Comparison of ENCODE assay signal across 11 mouse cellular contexts in the genomic region with DNA sequence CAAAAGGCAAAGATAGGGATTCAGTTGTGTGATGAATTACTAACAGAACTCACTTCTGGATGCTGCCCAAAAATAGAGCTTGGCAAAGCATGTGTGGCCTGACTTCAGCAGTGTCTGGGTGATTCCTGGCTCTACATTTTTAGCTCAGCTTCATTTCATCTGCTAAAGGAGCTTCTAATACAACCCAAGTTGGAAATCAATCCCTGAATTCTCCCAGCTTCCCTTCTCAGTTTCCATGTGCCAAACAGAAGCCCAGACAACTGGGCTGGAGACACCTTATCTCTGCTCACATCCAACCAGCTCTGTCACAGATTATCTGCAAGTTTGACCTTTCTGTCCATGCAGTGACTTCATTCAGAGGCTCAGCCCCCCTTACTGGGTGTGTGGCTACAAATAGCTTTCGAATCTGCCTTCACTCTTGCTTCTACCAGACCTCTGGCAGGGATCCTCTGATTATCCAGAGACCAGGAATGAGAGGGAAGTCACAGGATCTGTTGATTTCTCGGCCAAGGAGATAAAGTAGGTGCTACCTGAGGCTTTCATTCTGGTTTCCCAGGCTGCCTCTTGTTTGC. TPM values are rescaled to one million over a fixed set of nuclear protein-coding genes. Genes with fewer than 3 reads are reported as not detected.
DNase-seq lines count a peak whose midpoint lies in the region; ATAC-seq and TF ChIP-seq lines count a peak whose summit lies in the region.
"Had no signal": no experiment of that assay in that cellular context is flagged by ENCODE, and none has a peak within 500 bp of the region (broad histone marks: within the 10 kb centered on the region; RNA-seq: fewer than 3 reads in every experiment).

No protein-coding gene starts in this region.

- no peak for TF ChIP-seq POLR2A in myocyte (IDR thresholded peaks at IDR 0.05; ENCODE audit: insufficient read length, low read depth)

- H3K27me3 ChIP-seq in forebrain, embryonic 14.5 days (replicated peaks; ENCODE audit: control insufficient read depth, insufficient read depth, low read length), result no peaks in the 10 kb centered on the region
- H3K27me3 ChIP-seq in forebrain, embryonic 10.5 days (ENCODE audit: poor library complexity, severe bottlenecking), result no peaks in the 10 kb centered on the region
- no peaks in the 10 kb centered on the region for H3K27me3 ChIP-seq in myocyte (ENCODE audit: control insufficient read depth, insufficient read depth, insufficient read length)
- H3K27me3 ChIP-seq in intestine, postnatal 0 days (replicated peaks; ENCODE audit: control insufficient read depth, insufficient read depth, low read length), result no peaks in the 10 kb centered on the region
- H3K27me3 ChIP-seq: CH12.LX; liver, embryonic 15.5 days had no signal

- WGBS in forebrain, embryonic 14.5 days, result 52% methylated on average over 2 of the region's 2 CpGs
- 68% methylated on average over 2 of the region's 2 CpGs for WGBS in forebrain, embryonic 10.5 days
- 21% methylated on average over 2 of the region's 2 CpGs for WGBS in intestine, postnatal 0 days

- intact Hi-C loops in heart, postnatal 10 days (cut with DNase I), result loop anchor here (2.0 to 5.0 kb wide), 3 partner anchors 29 to 80 kb away; partner anchors contain the start of gene Ppp1r14c

- no peak overlapping the region for H3K4me2 ChIP-seq in forebrain, embryonic 14.5 days (ENCODE audit: low read length)
- H3K4me2 ChIP-seq in myocyte (ENCODE audit: low read depth), result peak overlapping the region; percentile 69
- H3K4me2 ChIP-seq in intestine, postnatal 0 days (replicated peaks; ENCODE audit: low read depth), result no peak overlapping the region
- H3K4me2 ChIP-seq: liver, embryonic 15.5 days had no signal

- no peaks in the 10 kb centered on the region for H3K4me1 ChIP-seq in forebrain, embryonic 14.5 days (ENCODE audit: control insufficient read depth, insufficient read depth, low read length)
- no peaks in the 10 kb centered on the region for H3K4me1 ChIP-seq in forebrain, embryonic 10.5 days
- H3K4me1 ChIP-seq in intestine, postnatal 0 days (replicated peaks; ENCODE audit: control insufficient read depth, insufficient read depth, low read length), result no peaks in the 10 kb centered on the region
- H3K4me1 ChIP-seq: liver, embryonic 15.5 days had no signal

- DNase-seq in forebrain, embryonic 14.5 days (ENCODE audit: low spot score), result peak; percentile 4
- no peak for DNase-seq in forebrain, embryonic 10.5 days (ENCODE audit: extremely low spot score, low spot score)
- DNase-seq in gastrocnemius, postnatal 10 days, result peak; percentile 13
- DNase-seq in heart, postnatal 10 days, result peak; percentile 78 to 79
- DNase-seq in frontal cortex, postnatal 10 days (ENCODE audit: low spot score in 2 of 2), result no peak
- DNase-seq in cerebellum, adult 9-10 months, result no peak
- DNase-seq: right cerebral cortex, postnatal 14 days had no signal

- H3K9me3 ChIP-seq in forebrain, embryonic 14.5 days (replicated peaks; ENCODE audit: control insufficient read depth, low read length), result no peaks in the 10 kb centered on the region
- no peaks in the 10 kb centered on the region for H3K9me3 ChIP-seq in forebrain, embryonic 10.5 days
- H3K9me3 ChIP-seq in intestine, postnatal 0 days (ENCODE audit: control insufficient read depth), result no peaks in the 10 kb centered on the region
- H3K9me3 ChIP-seq: liver, embryonic 15.5 days had no signal

- no peak overlapping the region for H3K4me3 ChIP-seq in forebrain, embryonic 14.5 days (ENCODE audit: low read depth, low read length)
- no peak overlapping the region for H3K4me3 ChIP-seq in forebrain, embryonic 10.5 days
- no peak overlapping the region for H3K4me3 ChIP-seq in myocyte
- H3K4me3 ChIP-seq in intestine, postnatal 0 days (ENCODE audit: low read depth, low read length), result no peak overlapping the region
- H3K4me3 ChIP-seq: liver, embryonic 15.5 days had no signal

- no peak overlapping the region for H3K9ac ChIP-seq in forebrain, embryonic 14.5 days (ENCODE audit: low read length)
- H3K9ac ChIP-seq in intestine, postnatal 0 days (ENCODE audit: low read depth, low read length), result no peak overlapping the region
- H3K9ac ChIP-seq: liver, embryonic 15.5 days had no signal

- no peaks in the 10 kb centered on the region for H3K79me2 ChIP-seq in myocyte (ENCODE audit: control insufficient read depth, insufficient read depth)

- no peak overlapping the region for H3K27ac ChIP-seq in forebrain, embryonic 14.5 days (ENCODE audit: low read depth, low read length)
- H3K27ac ChIP-seq in forebrain, embryonic 10.5 days, result no peak overlapping the region
- no peak overlapping the region for H3K27ac ChIP-seq in intestine, postnatal 0 days (ENCODE audit: low read depth, low read length)
- H3K27ac ChIP-seq: liver, embryonic 15.5 days had no signal

- no peak overlapping the region for H3ac ChIP-seq in myocyte (ENCODE audit: control insufficient read depth, insufficient read length)

- no peak for TF ChIP-seq CTCF in intestine, postnatal 0 days (IDR thresholded peaks at IDR 0.05; ENCODE audit: low read depth)

- ATAC-seq in forebrain, embryonic 14.5 days, result no peak
- ATAC-seq in intestine, postnatal 0 days, result no peak

- H3K36me3 ChIP-seq in forebrain, embryonic 14.5 days (ENCODE audit: control insufficient read depth, insufficient read depth, low read length), result no peaks in the 10 kb centered on the region
- H3K36me3 ChIP-seq in forebrain, embryonic 10.5 days (replicated peaks), result no peaks in the 10 kb centered on the region
- no peaks in the 10 kb centered on the region for H3K36me3 ChIP-seq in myocyte (ENCODE audit: control insufficient read depth, insufficient read depth)
- H3K36me3 ChIP-seq in intestine, postnatal 0 days (ENCODE audit: control insufficient read depth, insufficient read depth), result no peaks in the 10 kb centered on the region
- H3K36me3 ChIP-seq: liver, embryonic 15.5 days had no signal

TF ChIP-seq in myocyte, 11 proteins besides CTCF, POLR2A, EP300 and RAD21:
- TF ChIP-seq TCF12 (IDR thresholded peaks at IDR 0.05; ENCODE audit: insufficient read depth, poor library complexity, severe bottlenecking), result no peak
- no peak for TF ChIP-seq MYOD1 (IDR thresholded peaks at IDR 0.05; ENCODE audit: control insufficient read depth in 1 of 3, insufficient read length in 2 of 3, low read depth in 2 of 3)
- TF ChIP-seq USF1 (IDR thresholded peaks at IDR 0.05; ENCODE audit: low read depth), result no peak
- TF ChIP-seq MAX (IDR thresholded peaks at IDR 0.05; ENCODE audit: low read depth), result no peak
- no peak for TF ChIP-seq TCF3 (IDR thresholded peaks at IDR 0.05; ENCODE audit: insufficient read length, low read depth)
- TF ChIP-seq REST (IDR thresholded peaks at IDR 0.05; ENCODE audit: insufficient read depth, insufficient read length), result no peak
- no peak for TF ChIP-seq MYOG (IDR thresholded peaks at IDR 0.05; ENCODE audit: control insufficient read depth in 1 of 3, insufficient read depth in 1 of 3, insufficient read length in 2 of 3, low read depth in 2 of 3)
- no peak for TF ChIP-seq SRF (IDR thresholded peaks at IDR 0.05; ENCODE audit: control insufficient read depth, insufficient read length, low read depth)
- no peak for TF ChIP-seq POLR2AphosphoS2 (IDR thresholded peaks at IDR 0.05; ENCODE audit: insufficient read length, low read depth)
- TF ChIP-seq E2F4 (IDR thresholded peaks at IDR 0.05; ENCODE audit: insufficient read depth), result no peak
- TF ChIP-seq CEBPB (IDR thresholded peaks at IDR 0.05; ENCODE audit: insufficient read depth, poor library complexity, severe bottlenecking), result no peak

RNA-seq across cellular contexts. Expression of gene Ppp1r14c, which starts 28.4 kb away (rescaled TPM):
- polyA plus RNA-seq in forebrain, embryonic 14.5 days (2014; fragmentation: Nextera tagmentation; extraction: Ambion mirVana), result 46.0 and 62.9 TPM in 2 replicates
- 1.3 and 1.5 TPM in 2 replicates for polyA plus RNA-seq in forebrain, embryonic 10.5 days (2016; fragmentation: Nextera tagmentation; extraction: Ambion mirVana)
- 100 to 1,000 TPM; 102 to 106 TPM for total RNA-seq in gastrocnemius, postnatal 10 days (2021)
- total RNA-seq in heart, postnatal 10 days (2021), result 100 to 1,000 TPM; 252 to 325 TPM
- polyA plus RNA-seq in myocyte (2012; fragmentation: generic; extraction: Trizol), result 5.0 TPM
- polyA plus RNA-seq in intestine, postnatal 0 days (2015; fragmentation: Nextera tagmentation; extraction: Ambion mirVana), result 1.4 and 2.3 TPM in 2 replicates
- total RNA-seq: CH12.LX had no signal

Comparison
In these comparisons a context has a peak if more than half of its experiments do, and no peak if none do; other contexts are left out.
1. DNase-seq: peak in forebrain, embryonic 14.5 days (single experiment), gastrocnemius, postnatal 10 days (single experiment) and heart, postnatal 10 days (2 of 2); none in forebrain, embryonic 10.5 days (single experiment), frontal cortex, postnatal 10 days (0 of 2) and cerebellum, adult 9-10 months (single experiment).